Mouse (Mus musculus): ENCODE results near the gene Psmd9. TPM values are rescaled to one million over a fixed set of nuclear protein-coding genes. Genes with fewer than 3 reads are reported as not detected.
"Not testable (repeated sequence)": the region's sequence is repeated elsewhere in the genome, so short reads cannot be mapped to it uniquely, and the experiment has no call there.

The Psmd9 gene
- polyA plus RNA-seq, 3 experiments from 2014 or later: 36.1 to 40.9 (median 39.8) TPM

GRCm38 (mm10) chr5:123195500-123196000, 26.3 kb downstream of the Psmd9 start:
- no peak for ATAC-seq

GRCm38 (mm10) chr5:123196746-123197145, 27.5 kb downstream of the Psmd9 start:
- no peak for ATAC-seq

GRCm38 (mm10) chr5:123198523-123198922, 29.3 kb downstream of the Psmd9 start:
- no peak for ATAC-seq

GRCm38 (mm10) chr5:123200816-123201522, 31.8 kb downstream of the Psmd9 start:
- not testable (repeated sequence) for ATAC-seq

GRCm38 (mm10) chr5:123201523-123201892, 32.3 kb downstream of the Psmd9 start:
- no peak for ATAC-seq

GRCm38 (mm10) chr5:123201987-123202386, 32.8 kb downstream of the Psmd9 start:
- no peak for ATAC-seq

- not testable (repeated sequence) for ATAC-seq
Measured at GRCm38 (mm10) chr5:123202771-123203170, 33.6 kb downstream of the Psmd9 start.

GRCm38 (mm10) chr5:123203591-123203990, 34.4 kb downstream of the Psmd9 start:
- not testable (repeated sequence) for ATAC-seq

- not testable (repeated sequence) for ATAC-seq
Measured at GRCm38 (mm10) chr5:123222346-123223050, 53.3 kb downstream of the Psmd9 start.

- ATAC-seq: no peak
Measured at GRCm38 (mm10) chr5:123223051-123223410, 53.8 kb downstream of the Psmd9 start.

GRCm38 (mm10) chr5:123223861-123224260, 54.6 kb downstream of the Psmd9 start:
- not testable (repeated sequence) for ATAC-seq

GRCm38 (mm10) chr5:123226851-123227250, 57.6 kb downstream of the Psmd9 start:
- no peak for ATAC-seq

- peak; percentile 80 for ATAC-seq
Measured at GRCm38 (mm10) chr5:123227762-123228523, 58.7 kb downstream of the Psmd9 start.

GRCm38 (mm10) chr5:123228524-123228922, 59.3 kb downstream of the Psmd9 start:
- ATAC-seq: no peak

GRCm38 (mm10) chr5:123229296-123229695, 60.1 kb downstream of the Psmd9 start:
- no peak for ATAC-seq

GRCm38 (mm10) chr5:123232180-123232579, 63.0 kb downstream of the Psmd9 start:
- no peak for ATAC-seq

GRCm38 (mm10) chr5:123235731-123236130, 66.5 kb downstream of the Psmd9 start:
- ATAC-seq: peak; percentile 85

- ATAC-seq: no peak
Measured at GRCm38 (mm10) chr5:123236426-123236825, 67.2 kb downstream of the Psmd9 start.

GRCm38 (mm10) chr5:123239501-123239900, 70.3 kb downstream of the Psmd9 start:
- ATAC-seq: no peak

- ATAC-seq: no peak
Measured at GRCm38 (mm10) chr5:123245518-123245917, 76.3 kb downstream of the Psmd9 start.

GRCm38 (mm10) chr5:123251390-123251789, 82.2 kb downstream of the Psmd9 start:
- no peak for ATAC-seq

GRCm38 (mm10) chr5:123251834-123252233, 82.6 kb downstream of the Psmd9 start, which contains the start of gene Wdr66:
Wdr66 (plus strand) TSS chr5:123252102.
- ATAC-seq: no peak

Data from inflammation-experienced regulatory T-cells, adult 6 months (primary cell).